Mouse (Mus musculus) ovary, postnatal 14 days (tissue): ENCODE data around the gene Carmil1.
"Not testable (repeated sequence)": the region's sequence is repeated elsewhere in the genome, so short reads cannot be mapped to it uniquely, and the experiment has no call there.

Source experiments
- DNase-seq: peaks from one replicate; pipeline ENCODE4 v3.0.0; 2022; ENCODE audit warnings: low spot score

Carmil1 gene

GRCm38 (mm10) chr13:24104611-24105339, 175.8 kb downstream of the Carmil1 start:
- DNase-seq, result not testable (repeated sequence)

GRCm38 (mm10) chr13:24104016-24104415, 176.6 kb downstream of the Carmil1 start:
- DNase-seq, result no peak

GRCm38 (mm10) chr13:24103152-24103551, 177.4 kb downstream of the Carmil1 start:
- DNase-seq, result no peak

GRCm38 (mm10) chr13:24102256-24102655, 178.3 kb downstream of the Carmil1 start:
- no peak for DNase-seq

GRCm38 (mm10) chr13:24101157-24102130, 179.2 kb downstream of the Carmil1 start:
- no peak for DNase-seq

- DNase-seq, result no peak
Observed at GRCm38 (mm10) chr13:24100516-24101094, 180.0 kb downstream of the Carmil1 start.

GRCm38 (mm10) chr13:24096573-24096972, 184.0 kb downstream of the Carmil1 start:
- DNase-seq, result no peak

- no peak for DNase-seq
Observed at GRCm38 (mm10) chr13:24094825-24095547, 185.6 kb downstream of the Carmil1 start.

GRCm38 (mm10) chr13:24093108-24093507, 187.5 kb downstream of the Carmil1 start:
- DNase-seq, result no peak

- DNase-seq, result no peak
Observed at GRCm38 (mm10) chr13:24092073-24092472, 188.5 kb downstream of the Carmil1 start.

- DNase-seq, result no peak
Observed at GRCm38 (mm10) chr13:24082153-24082552, 198.4 kb downstream of the Carmil1 start.

GRCm38 (mm10) chr13:24081698-24082097, 198.9 kb downstream of the Carmil1 start:
- no peak for DNase-seq

GRCm38 (mm10) chr13:24072588-24072987, 208.0 kb downstream of the Carmil1 start:
- no peak for DNase-seq

- no peak for DNase-seq
Observed at GRCm38 (mm10) chr13:24067553-24067952, 213.0 kb downstream of the Carmil1 start.

- no peak for DNase-seq
Observed at GRCm38 (mm10) chr13:24065536-24065935, 215.1 kb downstream of the Carmil1 start.

GRCm38 (mm10) chr13:24062770-24063169, 217.8 kb downstream of the Carmil1 start:
- DNase-seq, result no peak

- no peak for DNase-seq
Observed at GRCm38 (mm10) chr13:24055072-24055869, 225.3 kb downstream of the Carmil1 start.

GRCm38 (mm10) chr13:24051496-24051895, 229.1 kb downstream of the Carmil1 start:
- DNase-seq, result no peak

GRCm38 (mm10) chr13:24050330-24050729, 230.3 kb downstream of the Carmil1 start:
- no peak for DNase-seq

- peak; percentile 9 for DNase-seq
Observed at GRCm38 (mm10) chr13:24049267-24050034, 231.1 kb downstream of the Carmil1 start.
